Mouse (Mus musculus) heart, adult 2 months (tissue): ENCODE measurements around the gene Tgfbi.

Source experiments
- CTCF ChIP-seq: fragments of 200-600 bp; IDR thresholded peaks from 2 replicates; pipeline ENCODE4 v1.8.1; 2022; ENCODE audit warnings: antibody characterized with exemption, mild to moderate bottlenecking, moderate library complexity
- EP300 ChIP-seq: fragments of 200-500 bp; IDR thresholded peaks from 2 replicates; pipeline ENCODE4 v1.6.1; 2011; ENCODE audit warnings: low read depth, low read length, control low read depth; ENCODE audit not compliant: insufficient read depth
- POLR2A ChIP-seq: fragments of 200-500 bp; IDR thresholded peaks from 2 replicates; pipeline ENCODE4 v1.6.1; 2011; ENCODE audit warnings: mild to moderate bottlenecking, low read depth, low read length, control low read depth; ENCODE audit not compliant: insufficient read depth

GRCm38 (mm10) chr13:56571645-56572044, 37.7 kb upstream of the Tgfbi start:
- no peak for TF ChIP-seq EP300
- TF ChIP-seq CTCF = no peak
- no peak for TF ChIP-seq POLR2A
